Mouse (Mus musculus) limb, embryonic 14.5 days (tissue): Measurements from ENCODE around the gene Pmel. TPM values are rescaled to one million over a fixed set of nuclear protein-coding genes. Genes with fewer than 3 reads are reported as not detected.
A peak's percentile ranks its signal among the peaks of the same experiment; 100 is the strongest.

ENCODE experiments used
- ATAC-seq: fragments of 200-750 bp; cut with Nextera tagmentation; 2 replicates; pipeline ENCODE4 v1.8.0; 2017; ENCODE audit warnings: low read depth, moderate number of reproducible peaks, moderate TSS enrichment; ENCODE audit not compliant: low FRiP score
- DNase-seq: peaks from one replicate; pipeline ENCODE4 v3.0.0-alpha.2; 2015; ENCODE audit warnings: low spot score
- H3K27ac ChIP-seq: fragments of 300-500 bp; sonication (generic); replicated peaks from 2 replicates; pipeline ENCODE4 v1.5.1; 2014; ENCODE audit warnings: low read depth, mild to moderate bottlenecking, low read length, moderate library complexity, mixed read lengths
- H3K27me3 ChIP-seq: fragments of 300-500 bp; sonication (generic); 2 replicates; pipeline ENCODE4 v1.6.1; 2014; ENCODE audit warnings: low read length, mixed read lengths; ENCODE audit not compliant: control insufficient read depth, insufficient read depth
- H3K36me3 ChIP-seq: fragments of 300-500 bp; sonication (generic); 2 replicates; pipeline ENCODE4 v1.6.1; 2014; ENCODE audit warnings: mild to moderate bottlenecking, low read length, moderate library complexity, mixed read lengths; ENCODE audit not compliant: control insufficient read depth, insufficient read depth
- H3K4me1 ChIP-seq: fragments of 300-500 bp; sonication (generic); 2 replicates; pipeline ENCODE4 v1.6.1; 2014; ENCODE audit warnings: antibody characterized with exemption, low read length, mixed read lengths; ENCODE audit not compliant: control insufficient read depth, insufficient read depth
- H3K4me2 ChIP-seq: fragments of 300-500 bp; sonication (generic); replicated peaks from 2 replicates; pipeline ENCODE4 v1.6.1; 2014; ENCODE audit warnings: low read depth, mild to moderate bottlenecking, low read length, moderate library complexity; ENCODE audit not compliant: severe bottlenecking
- H3K4me3 ChIP-seq: fragments of 300-500 bp; sonication (generic); replicated peaks from 2 replicates; pipeline ENCODE4 v1.5.1; 2014; ENCODE audit warnings: low read length
- H3K9ac ChIP-seq: fragments of 300-500 bp; sonication (generic); 2 replicates; pipeline ENCODE4 v1.6.1; 2014; ENCODE audit warnings: mild to moderate bottlenecking, low read depth, low read length, moderate library complexity; ENCODE audit not compliant: severe bottlenecking
- H3K9me3 ChIP-seq: fragments of 300-500 bp; sonication (generic); 2 replicates; pipeline ENCODE4 v1.6.1; 2016; ENCODE audit warnings: low read length; ENCODE audit not compliant: control insufficient read depth
- POLR2A ChIP-seq: fragments of 200-500 bp; IDR thresholded peaks from 2 replicates; pipeline ENCODE4 v1.8.0; 2012; ENCODE audit warnings: inconsistent platforms, mild to moderate bottlenecking, moderate library complexity, borderline replicate concordance; ENCODE audit not compliant: insufficient read depth, insufficient read length; ENCODE audit errors: extremely low read depth
- WGBS: fragments of 180-500 bp; shearing (Covaris S2); extraction: QIAGEN DNeasy Blood & Tissue Kit; methylation state at CpG from one replicate; pipeline ENCODE4 v1.1.7; 2014; 5-methylcytosine and 5-hydroxymethylcytosine counted together
- polyA plus RNA-seq, 2 experiments: library from polyadenylated mRNA; depleted of rRNA in 1 of 2; stranded (reverse) in 1 of 2; unstranded in 1 of 2; fragments of >200 nt; fragmentation: Nextera tagmentation in 1 of 2; extraction: Ambion mirVana in 1 of 2; gene quantifications; 2 replicates each; pipeline versions ENCODE4 v1.2.1 to v1.2.3; 2012 to 2014

The Pmel gene
- polyA plus RNA-seq, 2 experiments: 3.7 to 5.5 TPM

DNA sequence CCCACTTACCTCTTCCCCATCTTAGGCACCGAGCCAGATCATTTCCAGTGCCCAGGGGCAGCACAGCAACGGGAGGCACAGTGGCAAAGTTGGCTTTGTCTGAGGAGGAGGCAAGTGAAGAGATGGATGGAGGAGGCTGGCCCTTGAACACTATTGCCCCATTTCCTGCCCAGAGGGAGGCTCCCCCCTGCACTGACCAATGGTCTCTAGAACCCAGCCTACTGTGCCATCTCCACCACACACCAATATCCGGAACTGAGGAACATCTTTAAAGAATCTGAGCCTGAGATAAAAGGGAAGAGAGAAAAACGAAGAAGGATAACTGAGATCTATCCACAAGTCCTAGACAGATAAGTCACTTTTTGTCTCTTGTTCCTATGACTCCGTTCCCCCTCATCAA is 24.1 kb downstream of the Pmel start:
- no peak overlapping the region for H3K9ac ChIP-seq
- DNase-seq: no peak
- no peak overlapping the region for H3K4me2 ChIP-seq
- ATAC-seq: no peak
- 79% methylated on average over 5 of the region's 5 CpGs for WGBS
- H3K4me3 ChIP-seq: no peak overlapping the region
- TF ChIP-seq POLR2A: no peak
- H3K4me1 ChIP-seq: no peaks in the 10 kb centered on the region
- no peak overlapping the region for H3K27ac ChIP-seq
- no peaks in the 10 kb centered on the region for H3K27me3 ChIP-seq
- H3K36me3 ChIP-seq: peaks cover 4% of the 10 kb centered on the region; the same call in 1 of the 2 replicates
- H3K9me3 ChIP-seq: no peaks in the 10 kb centered on the region

DNA sequence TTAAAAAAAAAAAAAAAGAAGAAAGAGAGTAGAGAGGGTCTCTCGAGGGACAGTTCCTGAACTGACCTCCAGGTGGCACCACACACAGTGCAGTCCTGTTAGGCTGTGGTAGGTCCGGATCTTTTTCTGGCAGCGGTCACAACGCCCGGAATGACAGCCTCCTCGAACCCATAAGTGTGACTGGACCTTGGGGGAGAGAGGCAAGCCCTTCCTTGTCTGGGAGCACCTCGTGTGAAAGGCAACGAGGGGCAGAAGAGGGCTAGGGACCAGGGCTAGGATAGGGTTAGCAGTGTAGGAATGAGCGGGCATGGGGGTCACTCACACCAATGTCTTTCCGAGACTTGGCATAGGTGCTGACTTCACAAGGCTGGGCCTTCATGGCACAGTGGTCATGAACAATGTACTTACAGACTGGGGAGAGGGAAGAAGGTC is 27.0 kb downstream of the Pmel start:
- DNase-seq (peak; percentile 82), ATAC-seq (no peak)
- no peak for TF ChIP-seq POLR2A
- H3K27ac ChIP-seq: no peak overlapping the region
- H3K9me3 ChIP-seq: no peaks in the 10 kb centered on the region
- WGBS: 19% methylated on average over 10 of the region's 10 CpGs
- no peaks in the 10 kb centered on the region for H3K4me1 ChIP-seq
- H3K4me3 ChIP-seq: no peak overlapping the region
- H3K4me2 ChIP-seq: no peak overlapping the region
- peaks cover 14% of the 10 kb centered on the region; the same call in 1 of the 2 replicates for H3K36me3 ChIP-seq
- no peaks in the 10 kb centered on the region for H3K27me3 ChIP-seq
- no peak overlapping the region for H3K9ac ChIP-seq

DNA sequence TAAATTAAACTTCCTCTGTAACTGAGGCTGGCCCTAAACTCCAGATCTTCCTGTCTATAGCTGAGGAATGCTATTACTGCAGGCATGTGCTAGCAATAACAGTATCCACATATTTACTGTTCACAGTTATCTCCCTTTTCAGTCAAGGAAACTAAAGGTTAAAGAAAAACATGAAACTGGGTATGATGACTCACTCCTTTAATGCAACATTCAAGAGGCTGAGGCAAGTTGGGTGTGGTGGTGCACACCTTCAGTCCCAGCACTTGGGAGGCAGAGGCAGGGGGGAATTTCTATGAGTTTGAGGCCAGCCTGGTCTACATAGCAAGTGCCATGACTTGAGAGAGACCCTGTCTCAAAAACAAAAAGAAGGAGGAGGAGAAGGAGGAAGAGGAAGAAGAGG is 28.0 kb downstream of the Pmel start:
- no peak overlapping the region for H3K27ac ChIP-seq
- no peak for ATAC-seq
- no peak overlapping the region for H3K4me2 ChIP-seq
- no peaks in the 10 kb centered on the region for H3K4me1 ChIP-seq
- H3K36me3 ChIP-seq: peaks cover 17% of the 10 kb centered on the region
- no peaks in the 10 kb centered on the region for H3K9me3 ChIP-seq
- no peak overlapping the region for H3K4me3 ChIP-seq
- H3K27me3 ChIP-seq: no peaks in the 10 kb centered on the region
- no peak for TF ChIP-seq POLR2A
- no peak for DNase-seq
- no peak overlapping the region for H3K9ac ChIP-seq

DNA sequence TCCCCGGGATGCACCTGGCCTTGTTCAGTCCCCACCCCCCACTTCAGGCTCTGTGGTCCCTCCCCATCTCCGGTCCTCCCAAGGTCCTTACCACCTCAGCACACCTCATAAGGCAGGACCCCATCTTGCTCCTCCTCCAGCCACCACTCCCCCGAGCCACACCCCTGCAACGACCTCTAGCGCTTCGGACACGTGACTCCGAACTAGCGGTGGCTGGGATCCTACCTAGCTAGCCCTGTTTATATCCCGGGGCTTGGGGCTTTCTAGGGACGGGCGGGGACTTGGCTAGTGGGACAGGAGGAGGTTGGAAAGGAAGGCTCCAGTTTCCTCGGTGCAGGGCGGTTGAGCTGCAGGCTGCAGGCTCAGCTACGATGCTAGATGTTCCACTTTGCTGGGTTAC is 33.4 kb downstream of the Pmel start:
- no peaks in the 10 kb centered on the region for H3K9me3 ChIP-seq
- H3K4me3 ChIP-seq: no peak overlapping the region
- TF ChIP-seq POLR2A: no peak
- no peak for ATAC-seq
- 0 out of 2 replicates have a peak overlapping the region, but pooled peaks have one; percentile 25 for H3K9ac ChIP-seq
- H3K36me3 ChIP-seq: peaks cover 17% of the 10 kb centered on the region
- 3% methylated on average over 15 of the region's 15 CpGs for WGBS
- DNase-seq: no peak
- peak overlapping the region; percentile 38 for H3K4me2 ChIP-seq
- H3K27ac ChIP-seq: no peak overlapping the region
- peaks cover 2% of the 10 kb centered on the region; the same call in 1 of the 2 replicates for H3K27me3 ChIP-seq
- no peaks in the 10 kb centered on the region for H3K4me1 ChIP-seq

DNA sequence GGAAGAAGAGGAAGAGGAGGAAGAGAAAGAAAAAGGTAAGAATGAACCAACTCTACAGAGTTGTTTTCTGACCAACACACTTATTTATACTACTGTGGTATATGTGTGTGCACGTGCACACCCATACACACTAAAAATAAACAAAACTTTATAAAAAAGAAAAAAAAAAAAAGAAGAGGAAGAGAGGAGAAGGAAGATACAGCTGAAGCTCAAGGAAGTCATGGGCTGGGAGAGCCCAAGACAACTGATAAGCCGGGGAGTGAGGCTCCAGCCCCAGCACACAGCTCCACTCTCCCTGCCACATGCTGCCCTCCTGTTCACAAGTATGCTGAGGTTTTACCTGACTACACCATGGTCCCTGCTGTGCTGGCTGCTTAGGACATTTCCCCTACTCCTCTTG is 36.3 kb downstream of the Pmel start:
- H3K9me3 ChIP-seq: no peaks in the 10 kb centered on the region
- no peak overlapping the region for H3K9ac ChIP-seq
- DNase-seq: no peak
- peaks cover 16% of the 10 kb centered on the region for H3K4me1 ChIP-seq
- H3K4me2 ChIP-seq: no peak overlapping the region
- no peak for ATAC-seq
- H3K27me3 ChIP-seq: peaks cover 8% of the 10 kb centered on the region; the same call in 1 of the 2 replicates
- 69% methylated on average over 2 of the region's 2 CpGs for WGBS
- TF ChIP-seq POLR2A: no peak
- no peak overlapping the region for H3K4me3 ChIP-seq
- H3K27ac ChIP-seq: no peak overlapping the region
- H3K36me3 ChIP-seq: peaks cover 3% of the 10 kb centered on the region; the same call in 1 of the 2 replicates

DNA sequence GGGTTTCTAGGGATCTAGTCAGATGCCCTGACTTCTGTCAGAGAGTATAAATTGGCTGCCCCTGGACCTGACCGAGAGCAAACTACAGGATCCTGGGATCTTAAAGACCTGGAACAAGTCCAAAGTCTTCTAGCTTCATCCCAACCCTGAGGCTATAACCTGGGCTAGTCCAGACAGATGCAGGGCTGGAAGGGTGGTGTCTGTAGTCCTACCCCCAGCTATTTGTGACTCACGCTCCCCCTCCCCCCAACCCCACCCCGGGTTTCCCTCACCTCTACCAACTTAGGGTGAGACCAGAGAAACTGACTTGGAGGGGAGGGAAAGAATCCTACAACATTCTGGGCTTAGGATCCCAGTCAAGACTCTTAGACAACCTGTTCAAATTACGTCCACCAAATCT is 38.6 kb downstream of the Pmel start:
- Histone ChIP-seq H3K9ac (no peak overlapping the region), H3K9me3 (no peaks in the 10 kb centered on the region), H3K27me3 (peaks cover 8% of the 10 kb centered on the region; the same call in 1 of the 2 replicates), H3K4me3 (peak overlapping the region; percentile 72), H3K36me3 (no peaks in the 10 kb centered on the region), H3K4me2 (peak overlapping the region; percentile 88; the same call in 1 of the 2 replicates), H3K4me1 (peaks cover 16% of the 10 kb centered on the region), H3K27ac (no peak overlapping the region)
- TF ChIP-seq POLR2A: no peak
- DNase-seq: peak; percentile 40
- 21% methylated on average over 4 of the region's 4 CpGs for WGBS
- ATAC-seq: no peak
